Mouse (Mus musculus) stomach, postnatal 0 days (tissue): ENCODE measurements around the gene Slc44a1.

Experiments
- CTCF ChIP-seq: IDR thresholded peaks from 2 replicates; pipeline ENCODE4 v1.5.1; 2016; ENCODE audit warnings: antibody characterized with exemption, low read depth, mild to moderate bottlenecking, moderate library complexity
- EP300 ChIP-seq: optimal IDR thresholded peaks from 2 replicates; pipeline ENCODE3; 2016; ENCODE audit warnings: antibody characterized with exemption

GRCm38 (mm10) chr4:53490371-53490770 is 50.2 kb downstream of the Slc44a1 start:
- no peak for TF ChIP-seq EP300
- TF ChIP-seq CTCF, result no peak
